Mouse (Mus musculus) olfactory bulb, adult 2 months (tissue): ENCODE measurements around the gene Nup62. TPM values are rescaled to one million over a fixed set of nuclear protein-coding genes. Genes with fewer than 3 reads are reported as not detected.

Experiments
- H3K27ac ChIP-seq: fragments of 200-500 bp; 2 replicates; pipeline ENCODE4 v1.5.1; 2012; ENCODE audit warnings: low read depth, low read length; ENCODE audit not compliant: insufficient read depth
- H3K4me1 ChIP-seq: fragments of 200-500 bp; 2 replicates; pipeline ENCODE4 v1.6.1; 2012; ENCODE audit warnings: low read length; ENCODE audit not compliant: control insufficient read depth, insufficient read depth
- H3K4me3 ChIP-seq: fragments of 200-500 bp; 2 replicates; pipeline ENCODE4 v1.5.1; 2012; ENCODE audit warnings: mild to moderate bottlenecking, low read depth, low read length, moderate library complexity; ENCODE audit not compliant: insufficient read depth
- CTCF ChIP-seq: fragments of 200-500 bp; IDR thresholded peaks from 2 replicates; pipeline ENCODE4 v1.5.1; 2012; ENCODE audit warnings: low read depth, mild to moderate bottlenecking, low read length, moderate library complexity; ENCODE audit not compliant: insufficient read depth
- POLR2A ChIP-seq: fragments of 200-500 bp; IDR thresholded peaks from 2 replicates; pipeline ENCODE4 v1.6.1; 2012; ENCODE audit warnings: mild to moderate bottlenecking, low read depth, low read length, moderate library complexity; ENCODE audit not compliant: insufficient read depth
- WGBS: fragments of 180-500 bp; shearing (Covaris S2); methylation state at CpG from one replicate; pipeline ENCODE4 v1.1.7; 2018; 5-methylcytosine and 5-hydroxymethylcytosine counted together
- polyA plus RNA-seq: library from polyadenylated mRNA; stranded (reverse); fragments of >200 nt; gene quantifications from 2 replicates; pipeline ENCODE4 v1.2.4, GENCODE M21; 2012; ENCODE audit warnings: low replicate concordance; ENCODE audit not compliant: missing spikeins, insufficient read depth, insufficient read length

Nup62 gene
- not detected in 2 replicates for polyA plus RNA-seq

- under 1% methylated on average over 62 of the region's 62 CpGs for WGBS
- Histone ChIP-seq H3K4me3 (peak within 1 kb of the TSS; percentile 100), H3K27ac (peak within 1 kb of the TSS; percentile 95), H3K4me1 (peaks cover 13% of the 10 kb centered on the region)
- TF ChIP-seq CTCF (no peak), POLR2A (0 out of 2 replicates have a peak, but pooled peaks have one; percentile 34)
These were observed at the start of gene Nup62, which contains the start of gene Il4i1 for GRCm38 (mm10) chr7:44815721-44816469. Nup62 (plus strand) TSS chr7:44816088. Il4i1 (plus strand) TSS chr7:44816387.

- WGBS = 83% methylated on average over 5 of the region's 5 CpGs
- Histone ChIP-seq H3K27ac (no peak overlapping the region), H3K4me1 (peaks cover 8% of the 10 kb centered on the region), H3K4me3 (no peak overlapping the region)
- TF ChIP-seq CTCF = no peak
- no peak for TF ChIP-seq POLR2A
These were observed 47.8 kb upstream of the Nup62 start for GRCm38 (mm10) chr7:44768129-44768528.

- 34% methylated on average over 6 of the region's 6 CpGs for WGBS
- H3K27ac ChIP-seq = no peak overlapping the region
- H3K4me3 ChIP-seq = no peak overlapping the region
- H3K4me1 ChIP-seq = peaks cover 12% of the 10 kb centered on the region
- no peak for TF ChIP-seq POLR2A
- no peak for TF ChIP-seq CTCF
These were observed 45.8 kb upstream of the Nup62 start for GRCm38 (mm10) chr7:44770046-44770578.

GRCm38 (mm10) chr7:44772591-44773204 is 43.2 kb upstream of the Nup62 start:
- no peak overlapping the region for H3K4me3 ChIP-seq
- H3K27ac ChIP-seq = no peak overlapping the region
- no peak for TF ChIP-seq CTCF
- no peak for TF ChIP-seq POLR2A
- WGBS = 59% methylated on average over 8 of the region's 8 CpGs
- peaks cover 14% of the 10 kb centered on the region for H3K4me1 ChIP-seq

DNA sequence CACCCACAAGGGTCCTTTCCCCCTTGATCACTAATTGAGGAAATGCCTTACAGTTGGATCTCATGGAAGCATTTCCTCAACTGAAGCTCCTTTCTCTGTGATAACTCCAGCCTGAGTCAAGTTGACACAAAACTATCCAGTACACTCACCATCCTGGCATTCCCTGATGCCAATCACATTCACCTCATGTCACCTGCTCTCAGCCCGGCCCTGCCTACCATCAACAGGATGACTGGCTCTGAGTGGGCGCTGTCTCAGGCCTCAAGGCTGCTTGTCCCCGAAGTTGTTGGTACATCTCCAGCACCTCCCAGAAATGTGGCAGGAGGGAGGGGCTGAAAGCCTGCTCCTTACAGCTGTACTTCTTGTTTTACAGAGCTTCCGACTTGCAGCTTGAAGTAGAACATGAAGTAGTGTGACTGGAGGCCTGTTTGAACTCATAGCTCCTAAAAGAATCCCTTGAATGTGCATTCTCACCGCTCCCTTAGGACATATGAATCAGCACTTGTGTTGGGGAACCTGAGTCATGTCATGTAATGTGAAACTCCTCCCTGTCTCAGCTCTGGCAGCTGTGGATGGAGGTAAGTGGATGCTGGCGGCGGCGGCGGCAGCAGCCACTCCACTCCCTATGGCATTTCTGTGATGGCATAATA is 38.9 kb upstream of the Nup62 start:
- 78% methylated on average over 9 of the region's 9 CpGs for WGBS
- peaks cover 11% of the 10 kb centered on the region for H3K4me1 ChIP-seq
- H3K4me3 ChIP-seq = no peak overlapping the region
- no peak for TF ChIP-seq CTCF
- TF ChIP-seq POLR2A = no peak
- no peak overlapping the region for H3K27ac ChIP-seq

DNA sequence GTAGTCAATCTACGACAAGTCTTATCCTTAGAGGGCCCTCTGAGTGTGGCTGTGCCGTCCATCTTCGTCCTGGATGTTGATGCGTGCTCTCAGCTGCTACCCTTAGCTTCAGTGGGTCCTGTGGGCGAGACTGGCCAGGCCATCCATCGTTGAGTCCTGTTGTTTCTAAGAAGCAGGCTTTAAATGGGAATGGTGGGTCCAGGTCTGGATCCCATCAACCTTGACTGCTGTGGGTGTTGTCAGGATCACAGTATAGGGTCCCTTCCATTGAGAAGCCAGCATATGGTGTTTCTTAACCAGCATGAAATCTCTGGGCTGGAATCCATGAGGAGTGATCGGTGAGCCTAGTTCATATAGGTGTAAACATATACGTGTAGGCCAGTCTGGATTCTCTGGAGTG is 35.8 kb upstream of the Nup62 start:
- WGBS = 90% methylated on average over 8 of the region's 8 CpGs
- Histone ChIP-seq H3K27ac (no peak overlapping the region), H3K4me1 (peaks cover 2% of the 10 kb centered on the region; the same call in 1 of the 2 replicates), H3K4me3 (no peak overlapping the region)
- TF ChIP-seq CTCF (no peak), POLR2A (no peak)

DNA sequence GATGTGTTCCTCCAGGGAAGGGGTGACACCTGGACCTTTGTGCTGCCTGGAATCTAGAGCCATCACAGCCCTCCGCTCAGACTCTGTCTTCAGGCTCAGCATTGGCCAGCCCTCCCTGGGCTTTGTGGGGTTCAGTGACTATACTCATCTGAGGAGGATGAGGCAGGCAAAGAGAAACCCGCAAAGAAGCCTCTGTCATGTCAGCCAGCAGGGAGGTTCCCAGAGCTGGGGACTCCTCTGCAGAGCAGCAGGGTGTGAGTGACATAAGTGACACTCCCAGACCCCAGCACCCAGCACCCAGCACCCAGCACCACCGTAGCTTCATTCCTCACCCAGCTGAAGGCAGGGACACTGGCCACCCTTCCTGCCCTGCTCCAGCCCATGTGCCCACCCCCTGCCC is 26.4 kb upstream of the Nup62 start:
- 74% methylated on average over 3 of the region's 3 CpGs for WGBS
- H3K4me3 ChIP-seq = no peak overlapping the region
- TF ChIP-seq POLR2A (no peak), CTCF (no peak)
- no peak overlapping the region for H3K27ac ChIP-seq
- H3K4me1 ChIP-seq = no peaks in the 10 kb centered on the region

GRCm38 (mm10) chr7:44790066-44790465 is 25.8 kb upstream of the Nup62 start:
- Histone ChIP-seq H3K27ac (no peak overlapping the region), H3K4me1 (no peaks in the 10 kb centered on the region), H3K4me3 (no peak overlapping the region)
- WGBS = 69% methylated on average over 4 of the region's 4 CpGs
- TF ChIP-seq CTCF (no peak), POLR2A (no peak)

GRCm38 (mm10) chr7:44792781-44793180 is 23.1 kb upstream of the Nup62 start:
- WGBS = 75% methylated on average over 6 of the region's 6 CpGs
- Histone ChIP-seq H3K27ac (no peak overlapping the region), H3K4me3 (no peak overlapping the region), H3K4me1 (no peaks in the 10 kb centered on the region)
- TF ChIP-seq POLR2A = no peak
